Mouse (Mus musculus): ENCODE measurements at regions not wholly inside any gene's neighbourhood (a gene's known extent, or its start where the extent isn't known, plus 50 kb on each side); places are given as distances from the start of the nearest gene placed in this dataset.

DNA sequence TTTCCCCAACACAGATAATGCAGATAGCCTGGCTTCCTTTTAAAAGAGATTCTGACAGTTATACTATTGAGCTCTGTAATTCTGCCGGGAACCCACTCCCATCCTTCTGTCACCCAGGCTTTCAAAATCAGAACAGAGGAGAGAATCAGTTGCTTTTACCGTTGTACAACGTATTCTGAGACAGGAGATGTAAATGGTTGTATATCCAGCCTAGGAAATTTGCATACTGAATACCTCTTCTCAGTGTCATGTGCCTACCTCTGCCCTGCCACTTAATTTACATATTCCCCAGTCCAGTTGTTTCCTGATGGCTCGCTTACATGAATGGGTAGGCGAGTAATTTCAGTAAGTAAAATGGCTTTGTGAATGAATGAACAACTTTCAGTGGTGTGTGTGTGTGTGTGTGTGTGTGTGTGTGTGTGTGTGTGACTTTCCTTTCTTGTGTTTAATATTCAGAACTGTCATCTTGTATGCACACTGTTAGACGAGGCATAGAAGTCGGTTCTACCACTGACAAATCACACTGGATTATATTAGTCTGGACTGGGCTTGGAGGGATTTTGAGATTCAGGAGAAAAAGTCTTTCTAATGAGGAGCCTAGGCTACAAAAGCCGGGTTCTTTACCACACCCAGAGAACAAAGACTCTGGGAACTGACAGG is 282.2 kb upstream of the Cdh6 start:
- intact Hi-C loops (cut with DNase I): no loop called here

DNA sequence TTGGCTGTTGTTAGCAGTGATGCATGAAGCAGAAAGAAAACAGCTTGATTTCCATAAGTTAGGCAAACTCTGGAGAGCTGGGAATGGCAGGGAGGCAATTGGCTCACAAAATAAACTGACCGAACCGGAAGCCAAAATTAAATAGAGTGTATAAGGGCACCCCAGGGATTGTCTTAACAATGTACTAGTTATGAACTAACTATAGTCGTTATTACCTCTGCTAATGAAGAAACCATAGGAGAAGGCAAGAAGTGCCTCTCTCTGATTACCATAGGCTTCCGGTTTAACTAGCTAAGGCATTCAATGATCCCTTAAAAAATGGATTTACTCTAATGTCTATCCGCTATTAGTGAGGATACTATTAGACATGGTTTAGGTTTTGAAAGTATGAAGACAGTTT is 276.9 kb upstream of the Cdh6 start:
- no peak for DNase-seq (ENCODE audit: low spot score in 2 of 2)
- intact Hi-C loops (cut with DNase I): no loop called here

More for the DNA sequence above, 282.2 kb upstream of the Cdh6 start:
- no peak for DNase-seq (ENCODE audit: low spot score in 2 of 2)

DNA sequence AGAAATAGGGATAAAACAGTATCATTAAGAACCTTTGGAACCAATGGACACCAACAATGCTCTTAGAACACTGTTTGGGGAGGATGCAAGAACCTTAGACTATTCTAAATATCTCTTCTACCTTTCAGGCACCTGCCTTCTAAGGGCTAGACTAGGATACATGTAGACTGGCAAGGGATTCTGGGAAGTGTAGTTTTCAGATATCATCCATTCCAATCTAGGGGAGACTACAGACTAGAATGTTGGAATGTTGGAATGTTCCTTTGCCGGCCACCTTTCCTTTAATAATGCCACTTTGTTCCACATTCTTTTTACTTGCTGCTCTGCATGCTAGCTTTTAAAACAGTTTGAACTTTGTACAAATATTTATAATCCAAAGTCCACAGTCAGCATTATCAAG is 261.1 kb upstream of the Cdh6 start:
- intact Hi-C loops (cut with DNase I): no loop called here
- no peak for DNase-seq (ENCODE audit: low spot score in 2 of 2)

DNA sequence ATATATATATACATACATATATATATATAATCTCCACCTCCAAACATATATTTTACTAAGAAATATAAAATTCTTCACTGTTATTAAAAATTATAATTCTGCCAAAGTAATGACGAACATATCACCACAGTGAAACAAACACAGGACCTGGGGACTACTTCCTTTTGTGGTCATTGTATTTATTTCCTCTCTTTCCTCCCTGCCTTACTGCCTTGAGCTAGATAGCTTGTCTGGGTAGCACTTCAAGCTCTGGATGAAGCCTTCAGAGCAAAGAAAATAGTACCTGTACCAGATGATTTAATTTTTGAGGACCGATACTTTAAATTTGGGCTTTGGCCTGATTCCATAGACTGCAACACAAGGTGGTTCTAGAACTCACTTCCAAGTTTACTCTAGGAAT is 259.5 kb upstream of the Cdh6 start:
- intact Hi-C loops (cut with DNase I): no loop called here
- no peak for DNase-seq (ENCODE audit: low spot score in 2 of 2)

DNA sequence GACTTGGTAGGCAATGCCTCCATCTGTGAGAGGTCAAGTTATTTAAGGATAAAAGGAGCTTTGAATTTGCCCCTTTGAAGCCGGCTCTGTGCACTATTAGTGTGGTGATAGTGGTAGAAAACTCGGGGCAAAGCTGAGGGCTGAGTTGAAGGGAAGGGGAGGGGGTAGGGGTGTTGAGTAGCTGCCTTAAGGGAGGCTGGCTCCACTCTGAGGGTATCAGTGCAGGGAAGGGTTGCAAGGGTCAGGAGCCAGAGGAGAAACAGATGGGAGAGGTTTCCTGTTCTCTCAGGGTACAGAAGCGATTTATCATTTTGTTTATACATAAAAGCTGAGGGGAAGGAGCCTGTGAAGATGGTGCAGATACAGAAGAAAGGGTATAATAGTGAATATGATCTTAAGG is 246.1 kb upstream of the Cdh6 start:
- intact Hi-C loops (cut with DNase I): no loop called here

DNA sequence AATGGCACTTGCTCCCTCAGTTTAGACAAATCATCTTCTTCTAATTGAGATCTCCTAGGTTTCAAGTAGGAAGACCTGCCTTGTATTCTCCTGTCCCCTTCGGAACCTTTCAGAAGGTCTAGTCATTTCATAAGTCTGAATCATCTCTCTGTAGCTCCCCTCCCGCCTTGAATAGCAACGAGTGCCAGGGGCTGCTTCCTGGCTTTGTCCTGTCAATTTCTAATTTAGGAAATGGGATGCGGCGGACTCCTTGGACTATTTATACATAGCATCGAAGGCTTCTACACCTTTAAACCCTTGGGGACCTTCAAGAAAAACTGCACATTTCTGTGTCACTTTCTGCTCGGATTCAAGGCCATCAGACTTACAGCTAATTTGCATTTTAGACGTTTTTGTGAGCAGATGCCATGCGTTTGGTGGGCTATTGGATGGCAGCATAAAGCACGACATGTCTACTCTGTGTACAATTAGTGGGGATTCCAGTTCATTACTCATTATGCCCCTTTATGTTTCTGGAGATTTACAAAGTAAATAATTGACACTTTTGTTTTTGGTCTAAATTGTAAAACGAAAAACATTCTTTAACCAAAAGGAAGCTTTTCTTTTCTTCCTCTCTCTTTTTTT is 236.7 kb upstream of the Cdh6 start:
- intact Hi-C loops (cut with DNase I): no loop called here
- no peak for DNase-seq (ENCODE audit: low spot score in 2 of 2)

More for the DNA sequence above, 246.1 kb upstream of the Cdh6 start:
- DNase-seq (ENCODE audit: low spot score in 2 of 2): no peak

DNA sequence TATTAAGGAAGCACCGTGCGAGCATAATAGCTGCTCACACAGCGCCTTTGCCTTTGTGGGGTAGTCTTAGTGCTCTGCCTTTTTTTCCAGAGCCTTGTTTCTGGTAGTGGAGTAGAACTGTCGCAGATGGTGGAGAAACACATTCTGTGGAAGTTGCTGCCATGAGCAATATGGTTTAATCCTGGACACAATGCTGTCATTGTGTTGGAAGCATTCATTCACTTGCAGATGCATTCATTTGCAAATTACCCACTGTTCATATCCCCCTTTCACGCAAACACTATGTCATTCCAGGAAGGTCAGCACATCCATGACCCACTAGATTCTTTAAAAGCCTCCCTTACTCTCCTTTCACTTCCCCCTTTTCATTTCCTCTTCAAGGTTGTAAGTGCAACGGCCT is 219.7 kb upstream of the Cdh6 start:
- intact Hi-C loops (cut with DNase I): no loop called here
- DNase-seq (ENCODE audit: low spot score in 2 of 2): no peak

DNA sequence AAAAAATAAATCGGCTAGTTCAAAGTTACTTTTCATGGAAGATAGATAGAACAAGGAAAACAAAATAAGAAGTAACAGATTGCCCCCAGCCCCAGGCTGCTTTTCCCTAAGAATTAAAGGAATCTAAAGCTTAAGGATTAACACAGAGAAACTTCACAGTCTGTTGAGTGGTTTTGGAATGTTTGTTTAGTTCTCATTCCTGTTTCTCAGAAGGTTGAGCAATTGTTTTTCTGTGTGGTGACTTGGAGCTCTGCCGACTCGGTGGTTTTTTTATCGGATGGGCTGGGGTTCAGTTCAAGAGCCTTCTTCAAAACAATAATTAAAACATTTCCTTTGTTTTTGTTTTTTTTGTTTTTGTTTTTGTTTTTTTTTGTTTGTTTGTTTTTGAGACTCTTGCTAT is 217.9 kb upstream of the Cdh6 start:
- intact Hi-C loops (cut with DNase I): no loop called here

DNA sequence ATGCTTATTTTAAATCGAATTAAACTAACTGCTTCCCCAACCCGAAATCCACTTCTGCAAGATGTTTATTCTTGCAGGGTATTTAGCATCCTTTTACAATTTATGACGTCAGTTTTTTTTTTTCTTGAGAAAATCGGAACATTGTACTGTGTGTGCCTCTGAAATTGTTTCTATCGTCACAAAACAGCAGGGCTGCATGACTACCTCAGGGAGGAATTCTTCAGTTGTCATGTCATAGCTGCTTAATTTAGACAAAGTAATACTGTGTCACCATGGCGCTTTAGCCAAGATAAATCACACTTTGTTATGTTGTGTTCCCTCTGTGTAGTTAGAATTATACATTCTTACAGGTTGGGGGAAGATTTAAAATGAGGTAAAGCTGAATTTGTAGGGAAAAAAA is 211.3 kb upstream of the Cdh6 start:
- intact Hi-C loops (cut with DNase I): no loop called here

More for the DNA sequence above, 217.9 kb upstream of the Cdh6 start:
- DNase-seq (ENCODE audit: low spot score in 2 of 2): no peak

DNA sequence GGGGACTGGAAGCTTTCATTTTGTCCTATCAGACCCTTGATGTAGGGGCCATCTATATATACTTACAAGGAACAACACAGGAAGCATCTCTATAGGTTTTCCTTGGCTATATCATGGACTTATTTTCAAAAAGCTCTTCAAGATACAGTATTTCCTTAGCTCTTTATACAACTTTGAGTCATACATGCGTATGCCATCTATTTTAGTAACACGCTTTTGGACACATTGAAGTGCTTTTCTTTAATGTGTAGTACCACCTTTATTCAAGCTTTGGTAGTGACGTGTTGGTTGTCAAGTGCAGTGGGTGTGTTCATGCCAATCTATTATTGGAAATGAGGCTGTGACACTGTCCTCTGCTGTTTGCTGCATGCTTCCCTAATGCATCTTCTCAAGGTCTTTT is 202.1 kb upstream of the Cdh6 start:
- DNase-seq (ENCODE audit: low spot score in 2 of 2): peak in 1 of 2 experiments; percentile 22

More for the DNA sequence above, 211.3 kb upstream of the Cdh6 start:
- DNase-seq (ENCODE audit: low spot score in 2 of 2): no peak

DNA sequence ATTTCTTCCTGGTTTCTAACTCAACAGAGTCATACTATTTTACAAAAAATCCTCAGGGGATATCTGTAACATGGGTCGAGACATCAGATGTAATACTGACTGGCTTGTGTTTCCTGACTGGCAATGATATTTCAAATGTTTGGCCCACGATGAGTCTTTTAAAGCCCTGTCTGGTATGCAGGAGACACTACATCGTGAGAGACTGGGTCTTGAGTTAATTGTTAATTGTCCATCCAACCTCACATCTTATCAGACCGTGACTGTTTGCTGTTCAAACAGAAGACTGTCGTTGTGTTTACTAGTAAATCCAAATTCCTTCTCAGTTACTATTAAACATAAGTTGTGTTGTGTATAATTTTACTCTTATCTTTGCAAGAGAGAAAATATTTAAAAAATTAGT is 195.3 kb upstream of the Cdh6 start:
- no peak for DNase-seq (ENCODE audit: low spot score in 2 of 2)
- intact Hi-C loops (cut with DNase I): no loop called here

More for the DNA sequence above, 202.1 kb upstream of the Cdh6 start:
- intact Hi-C loops (cut with DNase I): no loop called here

DNA sequence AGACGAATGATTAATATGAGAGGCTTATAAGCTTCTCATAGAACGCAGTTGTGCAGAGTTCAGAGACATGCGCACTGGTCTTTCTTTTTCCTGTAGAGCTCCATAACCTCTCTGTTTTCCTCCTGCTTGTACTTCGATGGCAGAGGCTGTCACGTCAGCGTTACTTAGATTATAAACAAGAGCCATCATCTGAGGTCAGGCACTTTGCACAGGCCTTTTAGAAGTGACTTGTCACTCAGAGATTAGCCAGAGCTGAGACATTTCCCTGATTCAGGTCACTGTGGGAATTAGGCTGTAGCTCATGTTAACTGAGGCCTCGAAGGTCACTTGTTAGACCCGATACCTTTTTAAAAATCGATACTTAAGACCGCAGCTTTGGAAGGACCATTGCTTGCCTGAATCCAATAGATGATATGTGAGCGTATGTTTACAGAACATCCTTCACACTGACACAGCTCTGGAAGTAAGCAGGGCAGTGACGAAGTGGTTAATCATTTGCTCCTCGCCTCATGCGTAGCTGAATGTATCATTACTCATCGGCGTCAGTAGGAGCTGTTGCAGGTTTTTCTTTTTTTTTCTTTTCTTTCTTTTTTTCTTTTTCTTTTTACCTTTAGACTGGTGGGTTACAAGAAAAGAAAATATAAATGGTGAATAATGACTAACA is 193.9 kb upstream of the Cdh6 start:
- intact Hi-C loops (cut with DNase I): no loop called here
- no peak for DNase-seq (ENCODE audit: low spot score in 2 of 2)

DNA sequence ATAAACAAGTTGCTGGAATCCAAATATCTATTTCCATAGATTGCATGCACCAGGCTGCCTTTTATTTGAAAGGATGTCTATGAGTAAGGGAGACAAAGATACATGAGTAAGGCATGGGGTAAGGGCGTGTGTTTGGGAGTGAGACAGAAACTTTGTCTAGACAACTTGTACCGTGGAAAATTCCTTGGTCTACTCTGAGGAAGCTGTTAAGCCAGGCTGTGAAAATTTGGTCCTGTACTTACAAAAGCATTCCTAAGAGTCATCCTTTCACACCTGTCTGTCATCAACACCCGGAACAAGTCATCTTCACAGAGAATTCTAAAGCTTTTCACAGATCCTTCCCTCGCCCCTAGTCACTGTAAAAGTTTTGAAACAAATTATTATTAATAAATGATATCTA is 193.1 kb upstream of the Cdh6 start:
- intact Hi-C loops (cut with DNase I): no loop called here
- no peak for DNase-seq (ENCODE audit: low spot score in 2 of 2)

DNA sequence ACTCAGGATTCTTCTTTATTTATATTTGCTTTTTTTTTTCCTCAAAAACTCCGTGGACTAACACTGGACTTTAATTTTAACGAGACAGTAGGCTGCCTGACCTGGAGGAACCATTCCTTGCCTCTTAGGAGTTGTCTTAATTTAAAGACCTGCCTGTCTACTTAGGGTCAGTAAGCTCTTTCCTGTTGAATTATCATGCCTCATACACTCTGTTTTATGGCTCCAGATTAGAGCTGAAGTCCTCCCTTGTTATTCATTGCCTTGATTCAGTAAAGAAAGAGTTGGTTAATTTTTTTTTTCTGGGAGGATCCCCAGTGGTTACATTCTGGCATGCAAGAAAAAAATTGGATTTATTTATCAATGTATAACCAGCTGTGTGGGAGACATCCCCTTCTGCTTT is 187.3 kb upstream of the Cdh6 start:
- DNase-seq (ENCODE audit: low spot score in 2 of 2): no peak
- intact Hi-C loops (cut with DNase I): no loop called here

DNA sequence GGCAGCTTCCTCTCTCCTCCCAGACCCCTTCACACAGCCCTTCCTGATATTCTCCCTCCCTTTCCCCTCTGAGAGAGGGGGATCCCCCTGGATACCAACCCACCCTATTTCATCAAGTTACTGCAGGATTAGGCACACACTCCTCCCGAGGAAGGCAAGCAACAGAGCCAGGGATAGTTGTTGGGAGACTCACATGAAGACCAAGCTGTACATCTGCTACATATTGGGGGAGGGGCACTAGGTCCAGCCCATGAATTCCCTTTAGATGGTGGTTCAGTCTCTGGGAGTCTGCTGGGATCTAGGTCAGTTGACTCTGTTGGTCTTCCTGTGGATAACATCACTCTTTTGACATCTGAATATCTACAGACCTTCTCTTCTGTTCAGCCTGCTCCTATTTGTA is 185.6 kb upstream of the Cdh6 start:
- intact Hi-C loops (cut with DNase I): no loop called here
- DNase-seq (ENCODE audit: low spot score in 2 of 2): no peak

DNA sequence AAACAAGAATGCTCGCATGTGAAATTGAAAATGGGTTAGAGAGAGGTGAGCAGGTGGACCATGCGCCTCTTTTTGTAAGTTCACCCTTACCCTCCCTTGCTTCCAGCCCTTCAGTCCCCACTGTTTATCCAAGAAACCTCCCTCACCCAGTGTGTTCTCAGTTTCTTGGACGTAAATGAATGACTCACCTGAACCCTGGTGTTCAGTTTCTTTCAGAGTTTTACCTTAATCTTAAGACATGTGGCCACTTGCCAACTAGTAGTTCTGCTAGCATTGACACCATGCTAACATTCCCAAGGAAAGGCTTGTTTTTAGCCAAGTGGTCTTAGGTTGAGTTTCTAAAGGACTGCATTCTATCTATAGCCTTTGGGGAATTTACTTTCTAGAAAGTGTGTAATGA is 176.8 kb upstream of the Cdh6 start:
- no peak for DNase-seq (ENCODE audit: low spot score in 2 of 2)
- intact Hi-C loops (cut with DNase I): no loop called here

DNA sequence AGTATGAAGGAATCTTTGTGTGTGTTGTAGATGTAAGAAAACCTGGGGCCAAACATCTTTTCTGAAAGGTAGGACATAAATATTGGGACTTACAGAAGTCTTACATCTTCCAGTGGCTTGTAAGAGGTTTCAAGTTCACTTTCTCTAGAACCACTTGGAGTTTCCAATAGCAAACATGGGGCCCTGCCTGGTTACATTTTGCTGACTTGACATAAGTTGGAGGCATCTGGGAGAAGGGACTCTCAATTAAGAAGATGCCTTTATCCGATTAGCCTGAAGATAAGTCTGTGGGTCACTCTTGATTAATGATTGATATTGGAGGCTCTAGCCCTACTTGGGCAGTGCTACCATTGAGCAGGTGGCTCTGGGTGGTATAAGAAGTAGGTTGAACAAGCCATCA is 162.9 kb upstream of the Cdh6 start:
- DNase-seq (ENCODE audit: low spot score in 2 of 2): no peak
- intact Hi-C loops (cut with DNase I): no loop called here

DNA sequence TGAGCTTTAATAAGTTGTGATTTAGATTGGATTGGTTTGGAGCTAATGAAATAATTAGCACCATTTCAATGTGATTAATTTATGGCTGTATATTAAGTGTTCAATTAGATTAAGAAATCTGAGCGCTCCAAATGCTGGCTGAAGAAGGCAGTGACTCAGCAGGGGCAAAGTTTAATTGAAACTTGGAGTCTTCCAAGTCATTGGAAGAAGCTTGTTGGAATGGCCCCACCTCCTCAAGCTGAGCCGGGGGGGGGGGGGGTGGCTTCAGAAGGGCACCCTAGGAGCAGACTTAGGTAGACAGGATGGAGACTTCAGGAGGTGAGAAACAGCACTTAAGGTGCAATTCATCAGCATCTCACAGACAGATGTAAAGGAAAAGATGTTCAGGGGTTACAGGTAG is 151.0 kb upstream of the Cdh6 start:
- DNase-seq (ENCODE audit: low spot score in 2 of 2): no peak
- intact Hi-C loops (cut with DNase I): no loop called here

DNA sequence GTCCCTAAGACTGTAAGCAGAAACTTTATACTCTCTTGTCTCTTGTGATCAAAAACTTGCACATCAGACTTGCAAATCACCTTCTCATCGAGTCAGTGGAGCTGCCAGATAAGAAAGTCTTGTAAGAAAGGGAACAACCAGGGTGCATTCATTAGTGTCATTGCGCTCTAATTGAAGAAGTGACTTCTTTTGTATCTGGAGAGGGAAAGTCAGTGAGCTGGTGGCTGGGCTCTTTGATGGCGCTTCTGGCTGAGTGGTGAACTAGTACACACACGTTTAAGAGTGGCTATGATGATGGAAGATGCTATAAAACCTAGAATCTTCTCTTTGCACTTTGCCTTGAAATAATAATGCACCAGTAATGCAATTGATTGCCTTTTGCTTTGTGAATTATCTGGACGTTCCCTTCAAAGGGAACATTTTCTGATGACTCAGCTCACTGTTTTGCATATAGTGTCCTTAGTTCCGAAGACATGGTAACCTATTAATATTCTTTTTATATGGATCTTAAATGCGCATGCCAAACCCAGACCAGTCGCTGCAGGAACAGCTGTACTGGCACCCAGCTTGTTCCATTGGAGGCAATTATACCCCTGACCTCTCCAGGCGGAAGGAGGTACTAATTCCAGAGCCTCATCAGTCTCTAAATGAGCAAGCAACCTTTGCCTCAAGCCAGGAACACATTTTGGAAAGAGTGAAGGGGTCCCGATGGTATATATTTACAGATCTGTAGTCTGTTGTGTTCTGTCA is 147.3 kb upstream of the Cdh6 start:
- no peak for DNase-seq (ENCODE audit: low spot score in 2 of 2)
- intact Hi-C loops (cut with DNase I): no loop called here

DNA sequence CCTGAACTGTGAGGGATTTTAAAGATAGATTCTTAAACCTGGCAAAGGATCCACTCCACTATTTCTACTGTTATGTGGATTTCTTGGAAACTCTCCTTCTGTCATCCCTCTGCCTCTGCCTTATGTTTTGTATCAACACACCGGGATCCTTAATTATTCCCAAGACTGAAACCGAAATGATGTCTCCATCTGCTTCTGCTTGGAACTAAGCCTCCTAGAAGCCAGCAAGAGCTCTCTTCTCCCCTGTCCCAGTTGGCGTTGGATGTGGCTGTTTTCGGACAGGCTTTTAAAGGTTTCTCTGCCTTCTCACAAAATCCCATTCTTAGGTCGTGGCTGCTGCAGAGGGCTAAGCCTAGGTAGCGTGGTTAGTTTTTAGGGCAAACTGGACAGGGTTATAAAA is 131.1 kb upstream of the Cdh6 start:
- DNase-seq (ENCODE audit: low spot score in 2 of 2): peak; percentile 12 to 51
- intact Hi-C loops (cut with DNase I): no loop called here

All from left cerebral cortex, postnatal 14 days (tissue).